Mouse (Mus musculus): Measurements from ENCODE around the gene Med22. TPM values are rescaled to one million over a fixed set of nuclear protein-coding genes. Genes with fewer than 3 reads are reported as not detected.
A peak's percentile ranks its signal among the peaks of the same experiment; 100 is the strongest.

The Med22 gene
- polyA plus RNA-seq, 1 experiment from 2014 or later: 31.1 TPM

DNA sequence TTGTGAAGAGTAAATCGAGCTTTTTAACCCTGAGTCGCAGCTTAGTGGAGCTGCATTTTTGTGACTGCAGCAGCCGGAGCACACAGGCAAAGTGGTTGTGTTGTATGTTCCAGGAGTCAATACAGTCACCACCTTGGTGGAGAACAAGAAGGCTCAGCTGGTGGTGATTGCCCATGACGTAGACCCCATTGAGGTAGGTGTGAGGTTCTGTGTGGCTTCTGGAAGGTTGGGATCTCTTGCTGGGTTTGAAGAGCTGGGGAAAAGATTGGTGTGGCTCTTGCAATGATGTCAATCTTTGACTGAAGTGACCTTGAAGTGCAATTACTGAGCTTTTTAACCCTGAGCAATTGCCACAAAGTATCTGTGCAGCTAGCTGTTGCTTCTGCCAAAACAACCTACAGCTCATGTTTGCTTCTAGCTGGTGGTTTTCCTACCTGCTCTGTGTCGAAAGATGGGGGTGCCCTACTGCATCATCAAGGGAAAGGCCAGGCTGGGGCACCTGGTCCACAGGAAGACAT is 1.8 kb upstream of the Med22 start:
- Histone ChIP-seq H3K4me2 (replicated peaks; ENCODE audit: low read depth, low read length) (peak overlapping the region; percentile 92), H3K4me1 (ENCODE audit: control insufficient read depth, insufficient read depth, low read length) (peaks cover 32% of the 10 kb centered on the region), H3K27ac (ENCODE audit: low read length) (no peak overlapping the region), H3K9ac (replicated peaks; ENCODE audit: low read depth, low read length) (peak overlapping the region; percentile 96; the same call in 1 of the 2 replicates), H3K36me3 (ENCODE audit: control insufficient read depth, insufficient read depth, low read length) (peaks cover 36% of the 10 kb centered on the region), H3K4me3 (ENCODE audit: low read depth, low read length) (peak overlapping the region; percentile 80), H3K27me3 (ENCODE audit: control insufficient read depth, insufficient read depth, low read length) (no peaks in the 10 kb centered on the region), H3K9me3 (ENCODE audit: control insufficient read depth, low read depth, low read length) (no peaks in the 10 kb centered on the region)
- WGBS: 72% methylated on average over 5 of the region's 5 CpGs
- no peak for ATAC-seq (ENCODE audit: insufficient number of reproducible peaks, insufficient read depth, low FRiP score, low read depth)

- Histone ChIP-seq H3K27ac (ENCODE audit: low read length) (peak overlapping the region; percentile 89), H3K4me3 (ENCODE audit: low read depth, low read length) (peak overlapping the region; percentile 80), H3K27me3 (ENCODE audit: control insufficient read depth, insufficient read depth, low read length) (no peaks in the 10 kb centered on the region), H3K4me2 (replicated peaks; ENCODE audit: low read depth, low read length) (peak overlapping the region; percentile 92), H3K9ac (replicated peaks; ENCODE audit: low read depth, low read length) (peak overlapping the region; percentile 96), H3K36me3 (ENCODE audit: control insufficient read depth, insufficient read depth, low read length) (peaks cover 45% of the 10 kb centered on the region), H3K9me3 (ENCODE audit: control insufficient read depth, low read depth, low read length) (no peaks in the 10 kb centered on the region), H3K4me1 (ENCODE audit: control insufficient read depth, insufficient read depth, low read length) (peaks cover 29% of the 10 kb centered on the region)
- peak; percentile 11; the same call in 1 of the 2 replicates for ATAC-seq (ENCODE audit: insufficient number of reproducible peaks, insufficient read depth, low FRiP score, low read depth)
- under 1% methylated on average over 37 of the region's 37 CpGs for WGBS
These were observed 703 bp upstream of the Med22 start for GRCm38 (mm10) chr2:26910994-26911765.

GRCm38 (mm10) chr2:26909387-26909784 is 1.1 kb downstream of the Med22 start:
- no peaks in the 10 kb centered on the region for H3K9me3 ChIP-seq (ENCODE audit: control insufficient read depth, low read depth, low read length)
- H3K4me2 ChIP-seq (replicated peaks; ENCODE audit: low read depth, low read length): peak overlapping the region; percentile 79
- peaks cover 57% of the 10 kb centered on the region for H3K36me3 ChIP-seq (ENCODE audit: control insufficient read depth, insufficient read depth, low read length)
- H3K4me1 ChIP-seq (ENCODE audit: control insufficient read depth, insufficient read depth, low read length): peaks cover 21% of the 10 kb centered on the region
- no peak overlapping the region; the same call in 1 of the 2 replicates for H3K27ac ChIP-seq (ENCODE audit: low read length)
- ATAC-seq (ENCODE audit: insufficient number of reproducible peaks, insufficient read depth, low FRiP score, low read depth): no peak
- H3K4me3 ChIP-seq (ENCODE audit: low read depth, low read length): peak overlapping the region; percentile 80
- H3K9ac ChIP-seq (replicated peaks; ENCODE audit: low read depth, low read length): peak overlapping the region; percentile 96
- no peaks in the 10 kb centered on the region for H3K27me3 ChIP-seq (ENCODE audit: control insufficient read depth, insufficient read depth, low read length)

- no peaks in the 10 kb centered on the region for H3K9me3 ChIP-seq (ENCODE audit: control insufficient read depth, low read depth, low read length)
- 73% methylated on average over 18 of the region's 18 CpGs for WGBS
- H3K4me2 ChIP-seq (replicated peaks; ENCODE audit: low read depth, low read length): peak overlapping the region; percentile 79
- peaks cover 52% of the 10 kb centered on the region for H3K36me3 ChIP-seq (ENCODE audit: control insufficient read depth, insufficient read depth, low read length)
- peak overlapping the region; percentile 96 for H3K9ac ChIP-seq (replicated peaks; ENCODE audit: low read depth, low read length)
- H3K27ac ChIP-seq (ENCODE audit: low read length): no peak overlapping the region
- peak overlapping the region; percentile 80 for H3K4me3 ChIP-seq (ENCODE audit: low read depth, low read length)
- H3K27me3 ChIP-seq (ENCODE audit: control insufficient read depth, insufficient read depth, low read length): no peaks in the 10 kb centered on the region
- ATAC-seq (ENCODE audit: insufficient number of reproducible peaks, insufficient read depth, low FRiP score, low read depth): no peak
- H3K4me1 ChIP-seq (ENCODE audit: control insufficient read depth, insufficient read depth, low read length): peaks cover 24% of the 10 kb centered on the region
These were observed 1.6 kb downstream of the Med22 start for GRCm38 (mm10) chr2:26908710-26909386.

DNA sequence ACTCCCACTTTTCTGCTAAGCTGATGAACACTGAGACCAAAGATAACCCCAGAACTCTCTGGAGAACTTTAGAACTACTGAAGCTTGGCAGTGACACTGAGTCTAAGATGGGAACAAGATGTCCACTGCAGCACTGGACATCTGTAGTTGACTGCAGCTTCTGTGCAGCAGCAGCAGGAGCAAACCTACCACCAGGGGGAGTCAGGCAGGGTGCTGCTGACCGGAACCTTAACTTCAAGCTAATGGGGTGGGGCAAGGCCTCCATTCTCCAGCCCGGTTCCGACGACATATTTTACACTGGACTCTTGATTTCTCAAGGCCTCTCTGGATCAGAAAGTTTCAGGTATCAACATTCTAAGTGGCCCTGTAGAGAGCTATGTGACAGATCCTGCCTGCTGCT is 3.4 kb downstream of the Med22 start:
- Histone ChIP-seq H3K36me3 (ENCODE audit: control insufficient read depth, insufficient read depth, low read length) (peaks cover 35% of the 10 kb centered on the region), H3K4me2 (replicated peaks; ENCODE audit: low read depth, low read length) (no peak overlapping the region)
- ATAC-seq (ENCODE audit: insufficient number of reproducible peaks, insufficient read depth, low FRiP score, low read depth): no peak

GRCm38 (mm10) chr2:26906431-26906830 is 4.0 kb downstream of the Med22 start:
- Histone ChIP-seq H3K9ac (replicated peaks; ENCODE audit: low read depth, low read length) (no peak overlapping the region), H3K4me1 (ENCODE audit: control insufficient read depth, insufficient read depth, low read length) (peaks cover 24% of the 10 kb centered on the region), H3K4me3 (ENCODE audit: low read depth, low read length) (no peak overlapping the region), H3K27me3 (ENCODE audit: control insufficient read depth, insufficient read depth, low read length) (no peaks in the 10 kb centered on the region), H3K36me3 (ENCODE audit: control insufficient read depth, insufficient read depth, low read length) (peaks cover 28% of the 10 kb centered on the region), H3K9me3 (ENCODE audit: control insufficient read depth, low read depth, low read length) (no peaks in the 10 kb centered on the region), H3K4me2 (replicated peaks; ENCODE audit: low read depth, low read length) (no peak overlapping the region), H3K27ac (ENCODE audit: low read length) (no peak overlapping the region)
- WGBS: 97% methylated on average over 3 of the region's 3 CpGs
- no peak for ATAC-seq (ENCODE audit: insufficient number of reproducible peaks, insufficient read depth, low FRiP score, low read depth)

More for the DNA sequence above, 3.4 kb downstream of the Med22 start:
- H3K4me1 ChIP-seq (ENCODE audit: control insufficient read depth, insufficient read depth, low read length): peaks cover 23% of the 10 kb centered on the region
- H3K9ac ChIP-seq (replicated peaks; ENCODE audit: low read depth, low read length): no peak overlapping the region
- 48% methylated on average over 4 of the region's 4 CpGs for WGBS
- no peaks in the 10 kb centered on the region for H3K9me3 ChIP-seq (ENCODE audit: control insufficient read depth, low read depth, low read length)
- no peak overlapping the region for H3K27ac ChIP-seq (ENCODE audit: low read length)
- H3K27me3 ChIP-seq (ENCODE audit: control insufficient read depth, insufficient read depth, low read length): no peaks in the 10 kb centered on the region
- H3K4me3 ChIP-seq (ENCODE audit: low read depth, low read length): no peak overlapping the region

- Histone ChIP-seq H3K4me2 (replicated peaks; ENCODE audit: low read depth, low read length) (no peak overlapping the region), H3K27me3 (ENCODE audit: control insufficient read depth, insufficient read depth, low read length) (no peaks in the 10 kb centered on the region), H3K4me1 (ENCODE audit: control insufficient read depth, insufficient read depth, low read length) (peaks cover 24% of the 10 kb centered on the region), H3K36me3 (ENCODE audit: control insufficient read depth, insufficient read depth, low read length) (peaks cover 27% of the 10 kb centered on the region), H3K4me3 (ENCODE audit: low read depth, low read length) (no peak overlapping the region), H3K9ac (replicated peaks; ENCODE audit: low read depth, low read length) (no peak overlapping the region), H3K9me3 (ENCODE audit: control insufficient read depth, low read depth, low read length) (no peaks in the 10 kb centered on the region), H3K27ac (ENCODE audit: low read length) (no peak overlapping the region)
- 82% methylated on average over 2 of the region's 2 CpGs for WGBS
- ATAC-seq (ENCODE audit: insufficient number of reproducible peaks, insufficient read depth, low FRiP score, low read depth): no peak
These were observed 4.5 kb downstream of the Med22 start for GRCm38 (mm10) chr2:26905936-26906335.

GRCm38 (mm10) chr2:26903311-26903710 is 7.2 kb downstream of the Med22 start:
- H3K4me3 ChIP-seq (ENCODE audit: low read depth, low read length): peak overlapping the region; percentile 75
- H3K4me2 ChIP-seq (replicated peaks; ENCODE audit: low read depth, low read length): peak overlapping the region; percentile 78
- H3K27me3 ChIP-seq (ENCODE audit: control insufficient read depth, insufficient read depth, low read length): no peaks in the 10 kb centered on the region
- peaks cover 44% of the 10 kb centered on the region for H3K36me3 ChIP-seq (ENCODE audit: control insufficient read depth, insufficient read depth, low read length)
- H3K27ac ChIP-seq (ENCODE audit: low read length): peak overlapping the region; percentile 90
- ATAC-seq (ENCODE audit: insufficient number of reproducible peaks, insufficient read depth, low FRiP score, low read depth): no peak
- 11% methylated on average over 7 of the region's 7 CpGs for WGBS
- no peaks in the 10 kb centered on the region for H3K9me3 ChIP-seq (ENCODE audit: control insufficient read depth, low read depth, low read length)
- peaks cover 14% of the 10 kb centered on the region for H3K4me1 ChIP-seq (ENCODE audit: control insufficient read depth, insufficient read depth, low read length)
- peak overlapping the region; percentile 66 for H3K9ac ChIP-seq (replicated peaks; ENCODE audit: low read depth, low read length)
